11 mouse cellular contexts compared by ENCODE assay signal in the genomic region with DNA sequence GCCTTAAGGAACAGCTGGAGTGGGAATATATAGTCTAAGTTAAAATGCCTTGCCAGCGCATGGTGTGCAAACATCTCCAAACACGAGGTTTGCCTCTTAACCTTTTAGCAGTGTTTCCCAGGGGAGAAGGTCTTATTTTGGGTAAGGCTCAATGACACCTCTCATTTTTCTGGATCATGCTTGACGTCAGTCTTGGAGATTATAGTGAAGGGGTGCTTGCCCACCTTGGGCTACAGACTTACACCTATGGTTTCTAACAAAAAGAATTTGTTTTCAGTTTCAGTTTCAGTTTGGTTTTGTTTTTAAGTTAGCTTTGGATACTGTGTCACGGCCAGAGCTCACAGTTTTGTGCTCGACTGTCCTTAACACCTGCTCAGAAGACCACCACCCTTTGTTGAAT. TPM values are rescaled to one million over a fixed set of nuclear protein-coding genes. Genes with fewer than 3 reads are reported as not detected.
DNase-seq lines count a peak whose midpoint lies in the region; ATAC-seq and TF ChIP-seq lines count a peak whose summit lies in the region.
"Had no signal": no experiment of that assay in that cellular context is flagged by ENCODE, and none has a peak within 500 bp of the region (broad histone marks: within the 10 kb centered on the region; RNA-seq: fewer than 3 reads in every experiment).

No protein-coding gene starts in this region.

- no peak for TF ChIP-seq EP300 in lung, postnatal 0 days (IDR thresholded peaks at IDR 0.05)

- no peaks in the 10 kb centered on the region for H3K36me3 ChIP-seq in heart, embryonic 15.5 days
- no peaks in the 10 kb centered on the region for H3K36me3 ChIP-seq in lung, postnatal 0 days (ENCODE audit: insufficient read depth, low read length)
- H3K36me3 ChIP-seq in forebrain, embryonic 16.5 days (ENCODE audit: control insufficient read depth, insufficient read depth): peaks cover 11% of the 10 kb centered on the region
- H3K36me3 ChIP-seq in neural tube, embryonic 15.5 days: peaks cover 11% of the 10 kb centered on the region

- no peak overlapping the region for H3K4me2 ChIP-seq in heart, embryonic 15.5 days
- H3K4me2 ChIP-seq in lung, postnatal 0 days (replicated peaks; ENCODE audit: low read depth, low read length): peak overlapping the region; percentile 41
- peak overlapping the region; percentile 78 for H3K4me2 ChIP-seq in forebrain, embryonic 16.5 days (ENCODE audit: low read length)
- H3K4me2 ChIP-seq in neural tube, embryonic 15.5 days: peak overlapping the region; percentile 25

- intact Hi-C loops in heart, postnatal 25 days (cut with DNase I): no loop called here

- peaks cover 38% of the 10 kb centered on the region for H3K27me3 ChIP-seq in heart, embryonic 15.5 days
- peaks cover 14% of the 10 kb centered on the region; the same call in 1 of the 2 replicates for H3K27me3 ChIP-seq in lung, postnatal 0 days (replicated peaks; ENCODE audit: insufficient read depth, low read length)
- H3K27me3 ChIP-seq in forebrain, embryonic 16.5 days (replicated peaks; ENCODE audit: control insufficient read depth, insufficient read depth, low read length): no peaks in the 10 kb centered on the region
- H3K27me3 ChIP-seq in neural tube, embryonic 15.5 days (replicated peaks): no peaks in the 10 kb centered on the region
- H3K27me3 ChIP-seq in cerebellum, adult 2 months (ENCODE audit: control insufficient read depth, insufficient read depth, low read length): no peaks in the 10 kb centered on the region

- H3K4me1 ChIP-seq in heart, embryonic 15.5 days (replicated peaks): peaks cover 14% of the 10 kb centered on the region; the same call in 1 of the 2 replicates
- H3K4me1 ChIP-seq in lung, postnatal 0 days (ENCODE audit: insufficient read depth, low read depth, low read length): no peaks in the 10 kb centered on the region
- H3K4me1 ChIP-seq in forebrain, embryonic 16.5 days (replicated peaks; ENCODE audit: control insufficient read depth, insufficient read depth, low read length): peaks cover 58% of the 10 kb centered on the region
- H3K4me1 ChIP-seq in neural tube, embryonic 15.5 days: peaks cover 51% of the 10 kb centered on the region
- peaks cover 5% of the 10 kb centered on the region for H3K4me1 ChIP-seq in cerebellum, adult 2 months (ENCODE audit: control insufficient read depth, insufficient read depth, low read length)

- H3K27ac ChIP-seq in heart, embryonic 15.5 days: no peak overlapping the region
- H3K27ac ChIP-seq in lung, postnatal 0 days (ENCODE audit: low read length): no peak overlapping the region
- H3K27ac ChIP-seq in forebrain, embryonic 16.5 days (ENCODE audit: low read length): no peak overlapping the region
- H3K27ac ChIP-seq in neural tube, embryonic 15.5 days (replicated peaks): no peak overlapping the region
- no peak overlapping the region for H3K27ac ChIP-seq in cerebellum, adult 2 months (ENCODE audit: insufficient read depth, low read length)

- no peak for TF ChIP-seq POLR2A in cerebellum, adult 2 months (IDR thresholded peaks at IDR 0.05; ENCODE audit: borderline replicate concordance, insufficient read depth, low read length)

- TF ChIP-seq CTCF in lung, postnatal 0 days (IDR thresholded peaks at IDR 0.05): no peak
- TF ChIP-seq CTCF in cerebellum, adult 2 months (IDR thresholded peaks at IDR 0.05; ENCODE audit: borderline replicate concordance, insufficient read depth, low read depth, low read length): no peak

- H3K9me3 ChIP-seq in heart, embryonic 15.5 days (replicated peaks): no peaks in the 10 kb centered on the region
- H3K9me3 ChIP-seq in lung, postnatal 0 days (ENCODE audit: low read length): no peaks in the 10 kb centered on the region
- H3K9me3 ChIP-seq in forebrain, embryonic 16.5 days (ENCODE audit: control insufficient read depth, low read length): no peaks in the 10 kb centered on the region
- no peaks in the 10 kb centered on the region for H3K9me3 ChIP-seq in neural tube, embryonic 15.5 days (replicated peaks)

- H3K9ac ChIP-seq in heart, embryonic 15.5 days: no peak overlapping the region
- no peak overlapping the region for H3K9ac ChIP-seq in lung, postnatal 0 days (replicated peaks; ENCODE audit: low read depth)
- H3K9ac ChIP-seq in forebrain, embryonic 16.5 days (replicated peaks; ENCODE audit: low read depth, low read length): no peak overlapping the region
- no peak overlapping the region for H3K9ac ChIP-seq in neural tube, embryonic 15.5 days (replicated peaks)

- no peak for DNase-seq in heart, postnatal 25 days (ENCODE audit: low spot score)
- DNase-seq in lung, postnatal 0 days (ENCODE audit: low spot score): no peak
- DNase-seq in lung, postnatal 4 days: no peak
- DNase-seq in right cerebral cortex, adult 18-20 months: no peak
- DNase-seq in cerebellum, adult 2 months: no peak
- DNase-seq: cerebellum, adult 11 months; gastrocnemius, postnatal 25 days; kidney, adult 18-20 months had no signal

- ATAC-seq in heart, embryonic 15.5 days (replicated peaks; ENCODE audit: insufficient number of reproducible peaks, insufficient read depth, low FRiP score, low read depth): no peak
- no peak for ATAC-seq in lung, postnatal 0 days
- ATAC-seq in forebrain, embryonic 16.5 days: no peak
- no peak for ATAC-seq in neural tube, embryonic 15.5 days (ENCODE audit: low FRiP score)

- H3K4me3 ChIP-seq in heart, embryonic 15.5 days: 0 out of 2 replicates have a peak overlapping the region, but pooled peaks have one; percentile 7
- 0 out of 2 replicates have a peak overlapping the region, but pooled peaks have one; percentile 17 for H3K4me3 ChIP-seq in lung, postnatal 0 days (ENCODE audit: low read depth, low read length)
- peak overlapping the region; percentile 26 for H3K4me3 ChIP-seq in forebrain, embryonic 16.5 days (replicated peaks; ENCODE audit: low read length)
- no peak overlapping the region for H3K4me3 ChIP-seq in neural tube, embryonic 15.5 days (replicated peaks)
- H3K4me3 ChIP-seq in cerebellum, adult 2 months (replicated peaks; ENCODE audit: insufficient read depth, low read depth, low read length): no peak overlapping the region

- 59% methylated on average over 5 of the region's 5 CpGs for WGBS in heart, embryonic 15.5 days
- WGBS in lung, postnatal 0 days: 52% methylated on average over 5 of the region's 5 CpGs
- WGBS in forebrain, embryonic 16.5 days: 67% methylated on average over 5 of the region's 5 CpGs
- 64% methylated on average over 5 of the region's 5 CpGs for WGBS in neural tube, embryonic 15.5 days
- 67% methylated on average over 5 of the region's 5 CpGs for WGBS in cerebellum, adult 2 months

RNA-seq across cellular contexts. Expression of a gene that starts 3.8 kb away (rescaled TPM):
- 0.39 and 1.0 TPM in 2 replicates for polyA plus RNA-seq in heart, embryonic 15.5 days (2015; fragmentation: Nextera tagmentation; extraction: Ambion mirVana)
- total RNA-seq in heart, postnatal 25 days (2021): under 1 TPM; 0.11 to 0.29 TPM
- polyA plus RNA-seq in lung, postnatal 0 days (2015; fragmentation: Nextera tagmentation; extraction: Ambion mirVana): 1.4 TPM in 2 replicates
- polyA plus RNA-seq in forebrain, embryonic 16.5 days (2015; fragmentation: Nextera tagmentation; extraction: Ambion mirVana): 20.6 and 29.6 TPM in 2 replicates
- 12.4 and 15.4 TPM in 2 replicates for polyA plus RNA-seq in neural tube, embryonic 15.5 days (2015; fragmentation: Nextera tagmentation; extraction: Ambion mirVana)
- polyA plus RNA-seq in cerebellum, adult 2 months (2012; rRNA removed): 85.2 and 92.3 TPM in 2 replicates
- total RNA-seq: gastrocnemius, postnatal 25 days had no signal

Comparison
In these comparisons a context has a peak if more than half of its experiments do, and no peak if none do; other contexts are left out.
1. H3K4me3 ChIP-seq: peak in heart, embryonic 15.5 days (single experiment), lung, postnatal 0 days (single experiment) and forebrain, embryonic 16.5 days (single experiment); none in neural tube, embryonic 15.5 days (single experiment) and cerebellum, adult 2 months (single experiment).